Mouse (Mus musculus) ES-Bruce4 (cell line): ENCODE data around the gene Mgrn1. TPM values are rescaled to one million over a fixed set of nuclear protein-coding genes. Genes with fewer than 3 reads are reported as not detected.
A peak's percentile ranks its signal among the peaks of the same experiment; 100 is the strongest.

Source experiments
- H3K27ac ChIP-seq: 2 replicates; pipeline ENCODE4 v1.5.1; 2012; ENCODE audit warnings: low read length, inconsistent platforms; ENCODE audit not compliant: insufficient read depth
- H3K27me3 ChIP-seq: 2 replicates; pipeline ENCODE4 v1.6.1; 2012; ENCODE audit warnings: mild to moderate bottlenecking, low read length, inconsistent platforms; ENCODE audit not compliant: control insufficient read depth, poor library complexity, insufficient read depth, severe bottlenecking
- H3K36me3 ChIP-seq: 2 replicates; pipeline ENCODE4 v1.6.1; 2012; ENCODE audit warnings: inconsistent platforms, mild to moderate bottlenecking, low read length, moderate library complexity; ENCODE audit not compliant: control insufficient read depth, poor library complexity, insufficient read depth, severe bottlenecking
- H3K4me1 ChIP-seq: one replicate; pipeline ENCODE4 v1.8.1; 2011; ENCODE audit warnings: low read length; ENCODE audit not compliant: control insufficient read depth, insufficient read depth
- H3K4me3 ChIP-seq: 2 replicates; pipeline ENCODE4 v1.5.1; 2011; ENCODE audit warnings: low read depth, mild to moderate bottlenecking, low read length
- H3K9ac ChIP-seq: 2 replicates; pipeline ENCODE4 v1.6.1; 2012; ENCODE audit warnings: low read depth, mild to moderate bottlenecking, inconsistent platforms; ENCODE audit not compliant: poor library complexity, severe bottlenecking
- H3K9me3 ChIP-seq: replicated peaks from 2 replicates; pipeline ENCODE4 v1.6.1; 2012; ENCODE audit warnings: mild to moderate bottlenecking, low read length, inconsistent platforms; ENCODE audit not compliant: control insufficient read depth, poor library complexity, insufficient read depth, severe bottlenecking
- CTCF ChIP-seq: IDR thresholded peaks from one replicate; pipeline ENCODE4 v1.8.1; 2011; ENCODE audit warnings: low read depth, low read length
- EP300 ChIP-seq: IDR thresholded peaks from 2 replicates; pipeline ENCODE4 v1.6.1; 2011; ENCODE audit warnings: low read depth, low read length; ENCODE audit not compliant: insufficient read depth
- POLR2A ChIP-seq: IDR thresholded peaks from one replicate; pipeline ENCODE4 v1.8.1; 2011; ENCODE audit warnings: low read length; ENCODE audit not compliant: insufficient read depth
- polyA plus RNA-seq: library from polyadenylated mRNA; stranded (reverse); fragments of >200 nt; gene quantifications from 2 replicates; pipeline ENCODE4 v1.2.4, GENCODE M21; 2011; ENCODE audit warnings: low read depth; ENCODE audit not compliant: missing spikeins, insufficient read depth, insufficient read length

Gene Mgrn1
- polyA plus RNA-seq, 1 experiment, result 46.6 TPM

- TF ChIP-seq CTCF (no peak), EP300 (no peak), POLR2A (no peak)
- Histone ChIP-seq H3K9ac (no peak overlapping the region), H3K27ac (no peak overlapping the region), H3K4me1 (no peaks in the 10 kb centered on the region), H3K4me3 (no peak overlapping the region), H3K9me3 (no peaks in the 10 kb centered on the region), H3K27me3 (no peaks in the 10 kb centered on the region), H3K36me3 (no peaks in the 10 kb centered on the region)
These were observed 85.6 kb downstream of the Mgrn1 start for GRCm38 (mm10) chr16:4971626-4972025.

- Histone ChIP-seq H3K27me3 (no peaks in the 10 kb centered on the region), H3K4me1 (no peaks in the 10 kb centered on the region), H3K4me3 (no peak overlapping the region), H3K9ac (no peak overlapping the region), H3K36me3 (no peaks in the 10 kb centered on the region), H3K9me3 (no peaks in the 10 kb centered on the region), H3K27ac (no peak overlapping the region)
- TF ChIP-seq CTCF (no peak), POLR2A (no peak), EP300 (no peak)
These were observed 88.5 kb downstream of the Mgrn1 start for GRCm38 (mm10) chr16:4974521-4974920.

- Histone ChIP-seq H3K4me1 (no peaks in the 10 kb centered on the region), H3K9ac (no peak overlapping the region), H3K4me3 (no peak overlapping the region), H3K36me3 (no peaks in the 10 kb centered on the region), H3K27ac (no peak overlapping the region), H3K9me3 (no peaks in the 10 kb centered on the region), H3K27me3 (no peaks in the 10 kb centered on the region)
- no peak for TF ChIP-seq POLR2A
- TF ChIP-seq EP300, result no peak
These were observed 90.1 kb downstream of the Mgrn1 start for GRCm38 (mm10) chr16:4976180-4976579.

GRCm38 (mm10) chr16:4978275-4979051, 92.4 kb downstream of the Mgrn1 start:
- H3K4me1 ChIP-seq, result no peaks in the 10 kb centered on the region
- no peaks in the 10 kb centered on the region for H3K36me3 ChIP-seq
- no peaks in the 10 kb centered on the region for H3K27me3 ChIP-seq
- no peaks in the 10 kb centered on the region for H3K9me3 ChIP-seq
- no peak for TF ChIP-seq EP300
- TF ChIP-seq POLR2A, result no peak
- no peak for TF ChIP-seq CTCF
- H3K27ac ChIP-seq, result no peak overlapping the region
- H3K4me3 ChIP-seq, result no peak overlapping the region
- no peak overlapping the region for H3K9ac ChIP-seq

- peak; percentile 64 for TF ChIP-seq CTCF
- TF ChIP-seq EP300, result no peak
- no peak for TF ChIP-seq POLR2A
- no peaks in the 10 kb centered on the region for H3K36me3 ChIP-seq
- no peak overlapping the region for H3K4me3 ChIP-seq
- no peak overlapping the region for H3K9ac ChIP-seq
- H3K9me3 ChIP-seq, result no peaks in the 10 kb centered on the region
- no peaks in the 10 kb centered on the region for H3K27me3 ChIP-seq
- no peaks in the 10 kb centered on the region for H3K4me1 ChIP-seq
- H3K27ac ChIP-seq, result no peak overlapping the region
These were observed 93.8 kb downstream of the Mgrn1 start for GRCm38 (mm10) chr16:4979755-4980380.

- TF ChIP-seq EP300, result no peak
- no peak for TF ChIP-seq CTCF
- TF ChIP-seq POLR2A, result no peak
- Histone ChIP-seq H3K27ac (no peak overlapping the region), H3K9ac (no peak overlapping the region), H3K9me3 (no peaks in the 10 kb centered on the region), H3K4me1 (no peaks in the 10 kb centered on the region), H3K4me3 (no peak overlapping the region), H3K27me3 (no peaks in the 10 kb centered on the region), H3K36me3 (no peaks in the 10 kb centered on the region)
These were observed 98.7 kb downstream of the Mgrn1 start for GRCm38 (mm10) chr16:4984717-4985116.

Other genes starting within 250 kb of the Mgrn1 start
- gene Vasn, start 246.3 kb upstream of the Mgrn1 start, polyA plus RNA-seq, result 6.2 and 7.9 TPM in 2 replicates
- 55.8 and 55.9 TPM in 2 replicates for gene Dnaja3, start 246.3 kb upstream of the Mgrn1 start, polyA plus RNA-seq
- gene Coro7, start 206.5 kb upstream of the Mgrn1 start, polyA plus RNA-seq, result 31.2 and 36.1 TPM in 2 replicates
- gene Nmral1, start 166.9 kb upstream of the Mgrn1 start, polyA plus RNA-seq, result 15.6 and 15.7 TPM in 2 replicates
- 38.0 and 44.4 TPM in 2 replicates for gene Hmox2, start 159.9 kb upstream of the Mgrn1 start, polyA plus RNA-seq
- 46.5 and 50.5 TPM in 2 replicates for gene Cdip1, start 96.0 kb upstream of the Mgrn1 start, polyA plus RNA-seq
- gene 4930562C15Rik, start 50.8 kb upstream of the Mgrn1 start, polyA plus RNA-seq, result not detected in 2 replicates
- gene Ubald1, start 5.9 kb upstream of the Mgrn1 start, polyA plus RNA-seq, result 31.1 and 32.7 TPM in 2 replicates
- 37.8 and 41.0 TPM in 2 replicates for gene Nudt16l1, start 52.5 kb downstream of the Mgrn1 start, polyA plus RNA-seq
- gene Anks3, start 78.0 kb downstream of the Mgrn1 start, polyA plus RNA-seq, result 22.4 and 28.4 TPM in 2 replicates
- gene Sept12, start 111.6 kb downstream of the Mgrn1 start, polyA plus RNA-seq, result not detected in 2 replicates
- gene Smim22, start 121.0 kb downstream of the Mgrn1 start, polyA plus RNA-seq, result 7.7 and 10.1 TPM in 2 replicates
- gene Rogdi, start 127.3 kb downstream of the Mgrn1 start, polyA plus RNA-seq, result 40.8 and 44.5 TPM in 2 replicates
- 85.9 and 92.5 TPM in 2 replicates for gene Glyr1, start 163.6 kb downstream of the Mgrn1 start, polyA plus RNA-seq
- 25.3 and 25.9 TPM in 2 replicates for gene Ubn1, start 163.8 kb downstream of the Mgrn1 start, polyA plus RNA-seq
- gene Ppl, start 246.2 kb downstream of the Mgrn1 start, polyA plus RNA-seq, result 11.4 and 12.1 TPM in 2 replicates